7 mouse cellular contexts compared by ENCODE assay signal in genomic region chr3:154269757-154270366, GRCm38 (mm10).
DNase-seq lines count a peak whose midpoint lies in the region; ATAC-seq and TF ChIP-seq lines count a peak whose summit lies in the region.

No protein-coding gene starts in this region.

- TF ChIP-seq CTCF in intestine, postnatal 0 days (IDR thresholded peaks at IDR 0.05; ENCODE audit: low read depth), result peak; percentile 99

- no peaks in the 10 kb centered on the region for H3K9me3 ChIP-seq in intestine, postnatal 0 days (ENCODE audit: control insufficient read depth)
- no peaks in the 10 kb centered on the region for H3K9me3 ChIP-seq in midbrain, embryonic 10.5 days (replicated peaks)

- intact Hi-C loops in left cerebral cortex, postnatal 36 days (cut with DNase I), result loop anchor here (1.0 kb wide), 1 partner anchor 302 kb away; no protein-coding TSS in a partner anchor

- 20% methylated on average over 19 of the region's 19 CpGs for WGBS in intestine, postnatal 0 days
- 15% methylated on average over 19 of the region's 19 CpGs for WGBS in midbrain, embryonic 10.5 days

- no peaks in the 10 kb centered on the region for H3K36me3 ChIP-seq in intestine, postnatal 0 days (ENCODE audit: control insufficient read depth, insufficient read depth)
- H3K36me3 ChIP-seq in midbrain, embryonic 10.5 days, result no peaks in the 10 kb centered on the region

- no peaks in the 10 kb centered on the region for H3K4me1 ChIP-seq in intestine, postnatal 0 days (replicated peaks; ENCODE audit: control insufficient read depth, insufficient read depth, low read length)
- peaks cover 3% of the 10 kb centered on the region; the same call in 1 of the 2 replicates for H3K4me1 ChIP-seq in midbrain, embryonic 10.5 days

- H3K4me2 ChIP-seq in intestine, postnatal 0 days (replicated peaks; ENCODE audit: low read depth), result peak overlapping the region; percentile 45

- no peaks in the 10 kb centered on the region for H3K27me3 ChIP-seq in intestine, postnatal 0 days (replicated peaks; ENCODE audit: control insufficient read depth, insufficient read depth, low read length)
- H3K27me3 ChIP-seq in midbrain, embryonic 10.5 days (ENCODE audit: low read depth, poor library complexity, severe bottlenecking), result peaks cover 7% of the 10 kb centered on the region; the same call in 1 of the 2 replicates

- no peak overlapping the region for H3K27ac ChIP-seq in intestine, postnatal 0 days (ENCODE audit: low read depth, low read length)
- H3K27ac ChIP-seq in midbrain, embryonic 10.5 days (replicated peaks), result no peak overlapping the region

- peak; percentile 48; the same call in 1 of the 2 replicates for ATAC-seq in intestine, postnatal 0 days

- DNase-seq in adrenal gland, postnatal 10 days, result peak; percentile 87
- peak; percentile 56 for DNase-seq in embryo, embryonic 11.5 days (ENCODE audit: low read depth, low spot score)
- DNase-seq in gastrocnemius, postnatal 4 days (ENCODE audit: low spot score in 2 of 2), result peak; percentile 53 to 60
- peak; percentile 69 for DNase-seq in left cerebral cortex, postnatal 36 days (ENCODE audit: low spot score in 2 of 2)
- DNase-seq in midbrain, embryonic 10.5 days (ENCODE audit: low spot score), result peak; percentile 78
- peak; percentile 5 for DNase-seq in spleen, adult 12 weeks (ENCODE audit: low spot score)

- H3K4me3 ChIP-seq in intestine, postnatal 0 days (ENCODE audit: low read depth, low read length), result no peak overlapping the region
- H3K4me3 ChIP-seq in midbrain, embryonic 10.5 days, result peak overlapping the region; percentile 45

- no peak overlapping the region for H3K9ac ChIP-seq in intestine, postnatal 0 days (ENCODE audit: low read depth, low read length)

Comparison
In these comparisons a context has a peak if more than half of its experiments do, and no peak if none do; other contexts are left out.
1. DNase-seq: peak in every context shown above with its lines; median percentile 87 in adrenal gland, postnatal 10 days; 78 in midbrain, embryonic 10.5 days; 69 in left cerebral cortex, postnatal 36 days; 56 in gastrocnemius, postnatal 4 days; 56 in embryo, embryonic 11.5 days; 5 in spleen, adult 12 weeks.